Mouse (Mus musculus) embryo, embryonic 10.5 days (tissue): ENCODE data around the gene Madd.

Experiments
- DNase-seq: peaks from one replicate; pipeline ENCODE4 v3.0.0-alpha.2; 2015; ENCODE audit warnings: low spot score

The Madd gene

GRCm38 (mm10) chr2:91090827-91091226 is 92.8 kb downstream of the Madd start:
- no peak for DNase-seq

GRCm38 (mm10) chr2:91090208-91090607 is 93.4 kb downstream of the Madd start:
- no peak for DNase-seq

- DNase-seq: no peak
These were observed 94.7 kb downstream of the Madd start for GRCm38 (mm10) chr2:91088987-91089386.

GRCm38 (mm10) chr2:91087453-91087852 is 96.2 kb downstream of the Madd start:
- DNase-seq: no peak
